Mouse (Mus musculus): Measurements from ENCODE around the gene Cfap58.

The Cfap58 gene

DNA sequence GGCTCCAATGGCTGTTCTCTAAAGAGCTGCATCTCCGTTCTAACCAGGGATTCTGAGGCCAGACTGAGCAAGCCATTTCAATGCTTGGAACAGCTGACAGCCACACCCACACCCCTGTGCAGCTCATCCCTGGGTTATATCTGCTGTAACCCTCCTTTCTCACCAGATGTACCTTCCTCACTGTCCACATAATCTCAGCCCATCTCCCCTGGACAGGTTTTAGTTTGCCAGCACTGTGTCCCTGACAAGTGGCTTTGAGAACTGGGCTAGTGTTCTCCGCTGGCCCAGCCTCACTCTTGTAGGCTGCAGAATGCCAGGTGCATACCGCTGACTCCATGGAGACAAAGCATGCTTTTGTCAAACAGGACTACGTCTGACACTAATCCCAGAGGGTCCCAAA is 20.1 kb upstream of the Cfap58 start:
- no peak for DNase-seq (ENCODE audit: low spot score)

DNA sequence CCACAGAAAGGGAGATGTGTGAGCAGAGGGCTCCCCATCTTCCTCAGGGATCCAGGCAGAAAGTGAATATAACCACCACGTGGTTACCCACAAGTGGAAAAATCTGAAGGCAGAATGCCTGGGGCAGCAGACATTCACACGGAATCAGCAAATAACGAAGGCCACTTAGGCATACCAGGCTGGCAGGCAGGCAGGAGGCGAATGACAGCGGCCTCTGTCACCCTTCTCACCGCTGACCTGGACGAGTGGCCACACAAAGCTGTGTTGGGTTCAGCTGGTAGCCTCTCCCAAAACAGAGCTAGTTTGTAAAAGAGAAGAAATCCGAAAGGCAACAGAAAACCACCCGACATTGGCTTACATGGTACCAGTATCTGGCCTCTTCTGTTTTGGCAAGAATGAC is 19.5 kb upstream of the Cfap58 start:
- no peak for DNase-seq (ENCODE audit: low spot score)

DNA sequence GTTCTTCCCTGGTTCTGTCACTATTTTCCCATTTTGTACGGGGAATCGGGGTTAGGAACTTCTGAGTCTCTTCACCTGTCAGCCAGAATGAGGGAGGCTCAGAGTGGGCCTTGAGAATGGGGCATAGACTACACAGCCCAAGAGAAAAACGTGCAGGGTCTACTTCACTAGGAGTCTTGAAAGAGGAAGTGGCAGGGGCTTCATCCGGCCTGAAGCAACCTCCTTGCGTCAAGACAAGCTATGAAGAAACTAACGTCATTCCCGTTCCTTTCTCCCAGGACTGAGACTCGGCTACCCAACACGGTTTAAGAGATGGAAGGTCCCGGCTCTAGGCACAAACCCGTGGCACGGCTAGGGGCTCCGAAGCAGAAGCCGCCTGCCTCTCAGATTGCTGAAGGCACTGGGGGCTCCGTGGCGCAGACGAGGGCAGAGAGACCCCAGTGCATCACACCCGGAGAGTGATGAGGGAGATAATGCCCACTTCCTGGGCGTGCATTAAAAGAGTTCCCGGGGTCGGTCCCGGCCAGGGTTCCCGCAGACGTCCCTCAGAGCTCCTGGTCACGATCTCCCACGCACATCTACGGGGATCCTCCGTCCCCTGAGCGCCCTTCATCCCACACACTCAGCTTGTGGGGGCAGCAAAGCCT is 18.9 kb upstream of the Cfap58 start:
- no peak for DNase-seq (ENCODE audit: low spot score)

DNA sequence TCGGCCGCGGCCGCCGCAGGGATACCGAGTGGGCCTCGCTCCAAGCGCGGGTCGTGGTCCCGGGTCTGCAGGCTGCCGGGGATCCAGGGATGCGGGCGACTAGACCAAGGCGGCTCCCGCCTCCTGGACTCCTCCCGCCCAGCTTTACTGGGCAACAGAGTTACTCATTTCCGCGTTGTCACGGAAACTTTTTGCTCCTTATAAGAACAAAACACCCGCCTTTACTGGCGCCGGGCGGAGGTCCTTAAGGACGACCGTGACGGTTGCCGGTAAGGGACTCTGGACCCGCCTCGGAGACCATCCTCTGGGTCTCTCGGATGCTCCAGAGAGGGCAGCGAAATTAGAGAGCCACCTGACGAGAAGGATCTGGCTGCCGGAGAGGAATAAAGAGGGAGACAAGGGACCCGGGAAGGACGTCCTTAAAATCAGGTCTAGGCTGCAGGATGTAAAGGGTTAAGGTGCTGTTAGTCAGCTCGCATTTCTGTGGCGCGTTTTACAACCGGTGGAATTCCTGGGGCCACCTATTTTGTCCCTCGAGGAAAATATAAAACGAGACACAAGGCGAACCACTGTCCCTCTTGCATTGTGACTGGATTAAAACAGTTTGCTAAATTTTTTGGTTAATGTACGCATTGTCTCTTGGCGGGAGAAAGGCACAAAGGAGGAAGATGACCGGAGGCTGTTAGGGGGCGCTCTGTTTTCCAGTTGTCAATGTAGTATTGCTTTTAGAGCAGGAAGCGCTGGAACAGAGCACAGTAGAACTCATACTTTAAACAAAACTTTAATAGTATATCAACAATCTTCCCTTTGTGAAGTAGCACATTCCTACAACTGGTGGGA is 18.1 kb upstream of the Cfap58 start, which contains the start of the genes Cfap43 and Itprip:
TSS of gene Cfap43 (minus strand) at position 162 of the 840 bp plus-strand sequence.
TSS of gene Itprip (minus strand) at position 174 of the 840 bp plus-strand sequence.
- DNase-seq (ENCODE audit: low spot score) = peak; percentile 72

DNA sequence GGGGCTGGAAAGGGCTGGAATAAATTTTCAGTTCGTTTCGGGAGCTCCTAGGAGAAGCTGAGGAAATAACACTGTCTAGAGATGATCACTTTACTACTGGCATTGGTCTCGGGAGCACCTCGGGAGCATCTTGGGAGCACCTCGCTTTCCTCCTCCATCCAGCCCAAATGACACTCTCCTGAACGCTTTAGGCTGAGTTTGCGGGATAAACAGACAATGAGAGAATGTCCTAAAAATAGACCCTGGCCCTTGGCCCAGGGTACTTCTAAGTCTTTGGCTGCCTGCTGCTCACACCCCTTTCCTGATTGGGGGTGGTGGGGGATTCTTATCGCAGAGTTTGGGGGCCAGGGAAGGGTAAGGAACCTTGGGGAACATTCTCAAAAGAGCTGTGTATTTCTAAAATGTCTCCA is 17.5 kb upstream of the Cfap58 start:
- peak; percentile 15 for DNase-seq (ENCODE audit: low spot score)

DNA sequence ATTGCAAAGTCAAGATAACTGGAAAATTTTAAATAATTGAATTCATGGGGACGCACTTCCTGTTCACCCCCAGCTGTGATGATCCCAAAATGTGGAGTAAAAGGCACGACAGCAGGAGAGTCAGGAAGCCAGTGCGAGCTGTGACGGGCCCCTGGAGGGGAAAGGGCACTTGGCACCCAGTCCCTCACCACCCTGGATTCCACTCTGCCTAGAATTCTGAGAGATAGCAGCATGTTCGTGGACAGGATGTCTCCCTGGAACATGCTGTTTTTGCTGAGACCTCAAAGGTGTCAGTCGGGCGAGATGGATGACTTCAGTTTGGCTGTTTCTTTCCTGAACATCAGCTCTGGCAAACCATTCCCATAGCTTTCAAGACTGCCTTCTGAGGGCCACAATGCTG is 11.7 kb upstream of the Cfap58 start:
- DNase-seq (ENCODE audit: low spot score) = no peak

DNA sequence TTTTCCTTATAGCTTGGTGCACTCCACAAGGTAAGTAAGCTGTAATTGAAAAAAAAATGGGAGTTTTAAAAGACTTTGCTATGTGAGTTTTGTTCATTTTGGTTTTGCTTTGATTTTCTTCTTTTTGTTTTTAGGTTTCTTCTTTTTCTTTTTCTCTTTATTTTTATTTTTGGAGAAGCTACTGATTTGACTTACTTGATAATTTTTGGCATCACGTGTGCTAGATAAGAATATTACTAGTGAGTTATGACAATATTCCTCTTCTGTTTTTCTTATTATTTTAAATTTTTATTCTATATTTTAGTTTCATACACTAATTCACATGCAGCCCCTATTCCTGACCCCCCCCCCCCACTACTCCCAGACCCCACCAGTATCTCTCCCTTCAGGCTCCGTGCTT is 10.4 kb upstream of the Cfap58 start:
- no peak for DNase-seq (ENCODE audit: low spot score)

DNA sequence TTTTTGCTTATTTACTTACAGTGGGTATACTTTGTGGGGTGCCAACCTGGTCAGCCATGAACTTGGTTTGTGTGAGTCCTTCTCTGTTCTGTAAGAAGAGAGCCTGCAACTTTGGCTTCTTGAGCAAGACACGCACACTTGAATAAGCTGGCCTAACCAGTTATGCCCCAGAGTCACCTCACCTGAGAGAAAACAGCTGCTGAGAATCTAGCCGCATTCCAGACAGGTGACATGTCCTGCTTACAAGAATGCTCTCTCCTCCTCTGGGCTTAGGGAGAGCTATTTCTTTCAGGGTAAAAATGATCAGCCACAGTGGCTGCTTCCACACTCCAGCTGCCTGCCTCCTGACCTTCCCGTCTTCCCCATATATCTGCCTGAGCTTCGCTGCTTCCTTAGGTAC is 8.4 kb upstream of the Cfap58 start:
- no peak for DNase-seq (ENCODE audit: low spot score)

DNA sequence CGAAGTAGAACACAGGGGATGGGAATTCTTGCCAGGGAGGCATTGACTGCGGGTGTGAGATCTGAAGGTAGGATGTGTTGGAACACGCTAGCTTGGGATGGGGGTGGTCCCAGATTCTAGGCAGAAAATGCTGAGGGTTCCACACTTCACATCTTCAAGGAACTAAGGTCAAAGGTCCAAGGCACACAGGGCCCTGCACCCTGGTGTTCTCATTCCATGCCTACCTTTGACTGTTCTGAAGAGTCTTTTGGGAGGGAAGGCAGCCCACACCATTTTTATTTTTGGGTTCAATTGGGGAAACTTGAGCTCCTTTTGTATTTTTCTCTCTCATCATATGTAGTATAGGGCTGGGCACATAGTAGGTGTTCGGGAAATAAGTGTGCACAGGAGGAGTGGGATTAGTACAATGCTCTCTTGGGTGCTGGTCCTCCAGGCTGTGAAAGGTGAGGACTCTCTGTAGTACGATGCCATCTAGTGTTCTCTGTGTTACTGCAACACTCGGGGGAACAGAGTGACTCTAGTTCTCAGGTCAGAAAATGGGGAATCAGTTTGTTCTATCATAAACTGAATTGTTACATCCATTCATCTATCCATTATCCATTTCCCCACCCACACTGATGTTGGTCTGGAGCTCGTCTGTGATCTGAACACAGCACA is 5.4 kb upstream of the Cfap58 start:
- DNase-seq (ENCODE audit: low spot score) = no peak

DNA sequence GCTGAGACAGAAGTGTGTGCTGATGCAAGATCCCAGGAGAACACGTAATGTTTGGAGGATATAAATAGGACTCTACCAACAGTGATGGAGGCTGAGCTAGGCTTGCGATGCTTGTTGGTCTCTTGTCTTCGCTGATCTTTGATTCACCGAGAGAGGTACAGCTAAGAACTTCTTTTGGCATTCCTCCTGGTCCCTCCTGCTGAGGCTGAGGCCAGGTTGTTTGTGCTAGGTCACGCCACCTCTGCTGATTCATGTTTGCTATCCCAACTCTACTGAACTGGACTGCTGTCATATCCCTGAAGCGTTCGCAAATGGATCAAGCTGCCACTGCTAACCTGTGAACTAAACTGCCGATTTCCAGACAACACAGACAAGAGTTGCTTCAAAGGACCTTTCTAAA is 3.3 kb upstream of the Cfap58 start:
- DNase-seq (ENCODE audit: low spot score) = no peak

DNA sequence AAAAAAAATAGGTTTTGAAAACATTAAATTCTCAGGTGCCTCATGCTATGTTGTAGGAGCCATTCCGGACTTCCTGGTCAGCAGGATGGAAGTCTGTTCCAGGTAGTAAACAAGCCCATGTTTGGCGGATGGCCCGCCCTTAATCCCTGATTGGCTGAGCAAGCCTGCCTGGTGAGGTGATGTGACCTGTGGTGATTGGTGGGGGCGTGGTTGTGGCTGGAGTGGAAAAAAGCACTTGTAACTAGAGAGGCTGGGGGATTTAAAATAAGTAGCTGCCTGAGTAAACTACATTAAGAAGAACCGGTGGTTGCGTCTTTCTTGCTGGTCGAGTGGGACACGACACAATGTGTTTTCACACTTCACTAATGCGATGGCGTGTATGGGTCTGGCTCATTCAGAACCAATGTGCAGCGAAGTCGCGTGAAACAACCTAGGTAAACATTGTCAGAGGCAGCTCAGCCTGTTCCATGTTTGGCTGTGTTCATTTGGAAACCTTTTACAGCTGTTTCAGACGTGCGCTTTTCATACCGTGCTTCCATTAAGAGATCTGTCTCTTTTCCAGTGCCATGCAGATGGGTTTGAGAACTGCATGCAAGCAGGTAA is 2.7 kb upstream of the Cfap58 start:
- DNase-seq (ENCODE audit: low spot score) = no peak

DNA sequence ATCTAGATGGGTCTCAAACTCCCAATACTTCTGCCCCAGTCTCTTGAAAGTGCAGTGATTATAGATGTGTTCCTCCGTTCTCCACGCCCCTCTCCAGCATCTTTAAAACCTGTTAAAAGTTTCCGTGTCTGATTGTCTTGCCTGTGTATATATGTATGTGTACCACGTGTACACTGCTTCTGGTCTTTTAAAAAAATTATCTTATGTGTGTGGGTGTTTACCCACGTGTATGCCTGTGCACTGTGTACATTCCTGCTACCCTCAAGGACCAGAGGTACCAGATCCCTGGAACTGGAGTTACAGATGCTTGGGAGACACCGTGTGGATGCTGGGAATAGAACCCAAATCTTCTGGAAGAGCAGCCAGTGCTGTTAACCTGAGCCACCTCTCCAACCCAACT is 1.9 kb upstream of the Cfap58 start:
- DNase-seq (ENCODE audit: low spot score) = no peak

DNA sequence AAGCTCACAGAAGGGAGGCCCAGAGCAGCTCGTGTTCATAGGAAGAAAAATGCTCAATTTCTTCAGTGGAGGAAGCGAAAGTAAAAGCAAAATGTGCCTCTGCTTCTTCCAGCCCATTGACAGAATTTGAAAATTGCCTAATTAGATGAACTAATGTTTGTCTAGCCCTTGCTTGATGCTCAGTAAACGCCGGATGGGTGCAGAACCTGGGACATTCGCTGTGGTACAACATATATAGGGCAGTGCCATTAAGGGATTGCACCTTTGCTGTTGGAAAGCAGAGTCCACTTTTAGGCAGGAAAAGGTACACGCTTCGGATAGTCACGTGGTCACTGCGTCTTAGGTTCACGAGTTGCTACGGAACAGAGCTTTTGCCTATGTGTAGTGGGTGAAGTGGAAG is 985 bp upstream of the Cfap58 start:
- DNase-seq (ENCODE audit: low spot score) = no peak

DNA sequence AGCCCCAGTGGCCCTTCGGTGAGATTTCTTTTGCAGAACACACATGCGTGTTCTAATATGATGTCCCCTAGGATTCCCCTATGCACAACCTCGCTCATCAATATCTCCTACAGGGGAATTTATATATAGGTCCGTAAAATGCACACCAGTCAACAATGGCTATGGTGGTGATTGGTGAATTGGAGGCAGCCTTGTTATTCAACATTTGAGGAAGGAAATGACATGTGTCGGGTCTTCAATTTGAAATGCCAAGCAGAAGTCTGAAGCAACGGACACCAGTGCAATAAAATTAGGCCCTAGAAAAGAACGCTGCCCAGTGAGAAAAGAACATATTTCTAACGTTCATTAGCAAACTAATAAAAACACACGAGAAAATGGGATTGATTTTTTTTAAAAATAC is 537 bp upstream of the Cfap58 start:
- DNase-seq (ENCODE audit: low spot score) = no peak

DNA sequence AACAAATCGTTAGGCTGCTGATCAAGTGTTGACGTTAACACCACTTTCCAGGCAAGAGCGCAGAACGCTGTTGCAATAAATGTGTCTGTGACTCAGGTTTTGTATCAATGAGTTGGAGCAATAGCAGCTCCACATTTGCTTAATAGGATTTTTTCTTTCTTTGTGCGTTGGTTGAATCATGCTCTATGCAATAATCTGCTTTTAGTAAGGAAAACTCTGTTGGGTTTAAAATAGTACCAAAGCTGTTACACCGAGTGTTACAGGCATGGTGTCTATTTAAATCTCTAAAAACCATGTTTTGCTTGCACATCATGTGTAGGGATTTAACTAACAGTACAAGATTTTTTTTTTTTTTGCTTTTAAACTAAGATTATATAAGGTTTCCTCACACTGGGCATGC is 1.9 kb downstream of the Cfap58 start:
- no peak for DNase-seq (ENCODE audit: low spot score)

DNA sequence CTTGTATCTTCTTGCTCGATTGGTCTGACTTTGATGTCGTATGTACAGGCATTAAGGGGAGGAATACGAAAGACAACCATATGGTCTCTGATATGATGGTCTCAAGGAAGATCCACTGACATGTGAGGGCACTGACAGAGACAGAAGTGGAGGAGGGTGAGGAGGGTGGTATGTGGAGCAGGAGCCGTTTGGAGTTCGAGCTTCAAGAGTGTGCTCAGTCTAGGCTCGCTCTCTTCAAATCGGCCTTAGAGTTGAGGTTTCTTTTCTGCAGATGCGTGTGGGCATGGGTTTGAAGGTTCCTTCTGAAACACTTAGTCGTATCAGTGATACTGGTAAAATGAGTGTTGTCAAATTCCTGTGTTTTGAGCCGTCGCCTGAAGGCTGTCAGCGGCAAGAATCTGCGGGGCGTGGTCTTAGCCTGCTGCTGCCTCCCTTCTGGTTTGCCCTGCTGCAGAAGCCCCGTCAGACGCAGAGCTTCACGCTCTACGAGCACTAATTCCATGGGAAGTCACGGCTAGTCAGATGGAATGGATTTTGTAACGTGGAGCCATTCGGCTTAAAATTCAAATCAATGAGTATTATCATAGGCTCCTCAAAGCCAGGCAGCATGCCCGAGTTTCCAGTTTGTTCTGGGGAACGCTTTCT is 9.5 kb downstream of the Cfap58 start:
- DNase-seq (ENCODE audit: low spot score) = no peak

DNA sequence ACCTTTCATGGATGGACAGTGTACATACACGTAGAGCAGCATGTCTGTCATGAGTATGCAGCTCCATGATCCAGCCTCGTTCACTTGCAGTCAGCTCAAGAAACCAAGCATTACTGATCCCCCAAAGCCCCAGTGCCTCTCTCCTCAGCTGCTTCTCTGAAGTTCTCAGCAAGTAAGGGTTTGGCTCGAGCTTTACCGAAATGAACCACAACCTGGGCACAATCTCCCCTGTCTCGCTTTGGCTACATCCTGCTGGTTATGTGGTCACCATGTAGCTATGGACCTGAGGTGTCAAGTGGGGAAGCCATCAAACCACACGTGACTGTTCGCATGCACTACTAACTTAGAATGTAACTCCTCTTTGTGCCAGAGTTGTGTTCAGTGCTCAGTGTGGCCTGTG is 13.5 kb downstream of the Cfap58 start:
- no peak for DNase-seq (ENCODE audit: low spot score)

DNA sequence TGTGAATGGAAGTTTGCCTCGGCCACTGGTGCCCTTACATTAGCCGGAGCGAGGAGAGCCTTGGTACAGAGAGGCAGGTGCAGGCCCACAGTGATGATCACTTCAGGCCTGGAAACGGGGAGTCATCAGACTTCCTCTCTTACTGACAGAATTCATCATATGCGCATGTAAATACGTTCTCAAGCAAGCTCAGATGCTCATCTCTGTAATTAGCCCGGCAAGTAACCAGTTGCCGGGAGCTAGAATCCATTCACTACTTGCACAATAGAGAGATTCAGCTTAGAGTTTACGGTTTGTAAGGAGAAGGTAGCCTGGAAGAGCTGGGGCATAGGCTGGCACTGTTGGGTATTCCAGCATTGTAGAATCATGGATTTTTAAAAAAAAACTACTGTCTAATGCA is 15.7 kb downstream of the Cfap58 start:
- no peak for DNase-seq (ENCODE audit: low spot score)

DNA sequence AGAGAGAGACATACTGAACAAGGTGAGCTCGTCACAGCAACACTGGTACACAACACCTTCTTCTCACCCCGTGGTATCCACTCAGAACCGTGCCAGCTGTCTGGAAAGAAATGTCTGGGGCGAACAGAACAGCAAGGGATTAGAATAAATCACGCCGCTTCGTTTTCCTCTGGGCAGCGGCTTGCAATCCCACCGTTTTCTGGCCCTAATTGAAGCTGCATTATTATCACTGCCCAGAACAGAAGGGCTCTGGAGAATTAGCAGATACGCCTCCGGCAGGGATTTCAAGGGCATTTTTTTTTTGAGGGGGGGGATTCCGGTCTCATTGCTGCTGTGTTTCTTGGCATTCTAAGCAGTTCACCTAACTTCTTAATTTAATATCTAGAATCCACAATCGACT is 20.7 kb downstream of the Cfap58 start:
- DNase-seq (ENCODE audit: low spot score) = no peak

DNA sequence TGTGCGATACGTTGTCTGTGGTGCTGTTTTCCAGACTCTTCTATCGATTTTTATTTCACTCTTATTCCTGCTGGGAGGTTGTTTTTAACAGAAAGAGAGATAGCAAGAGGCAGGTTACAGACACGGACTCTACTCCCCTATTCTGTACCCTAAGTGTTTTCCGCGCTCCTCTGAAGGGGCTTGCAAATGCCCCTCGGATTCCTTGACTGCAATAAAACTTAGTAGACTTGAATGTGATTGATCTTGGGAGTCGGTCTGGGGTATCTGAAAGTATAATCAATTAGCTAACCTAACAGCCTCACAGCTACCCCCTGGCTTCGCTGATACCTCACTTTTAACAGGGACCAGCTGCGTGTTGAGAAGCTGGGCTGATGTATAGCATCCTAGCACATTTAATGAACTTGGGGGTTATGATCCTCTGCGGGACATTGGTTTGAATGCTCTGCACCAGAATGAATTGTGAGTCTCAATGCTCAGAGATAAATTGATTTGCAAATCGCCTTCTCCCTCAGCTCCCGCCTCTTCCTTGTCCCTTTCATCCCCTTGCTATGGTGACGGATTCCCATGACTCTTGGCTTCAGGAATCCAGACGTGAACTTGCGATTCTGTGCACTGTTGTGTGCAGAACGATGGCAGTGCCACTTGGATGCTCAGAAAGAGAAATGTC is 31.7 kb downstream of the Cfap58 start:
- no peak for DNase-seq (ENCODE audit: low spot score)

DNA sequence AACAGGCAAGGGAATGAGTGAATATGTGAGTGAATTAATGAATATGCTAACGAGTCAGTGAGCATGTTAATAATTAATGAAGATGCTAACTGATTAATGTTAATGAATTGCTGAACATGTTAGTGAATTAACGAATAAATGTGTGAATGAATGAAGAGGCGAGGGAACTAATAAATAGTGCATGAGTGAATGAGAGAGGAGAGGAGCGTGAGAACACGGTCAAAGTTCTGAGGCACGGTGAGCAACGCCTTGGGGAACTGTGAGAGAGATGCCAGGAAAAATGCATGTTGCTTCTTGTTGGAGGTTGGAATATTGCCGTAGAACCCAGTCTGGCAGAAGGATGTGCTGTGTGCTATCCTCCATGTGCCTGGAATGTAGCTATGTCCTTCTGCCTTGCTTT is 33.6 kb downstream of the Cfap58 start:
- DNase-seq (ENCODE audit: low spot score) = no peak

Measured in ovary, postnatal 14 days (tissue).